Mouse (Mus musculus) CH12.LX (cell line): ENCODE data around the gene Ces2h. TPM values are rescaled to one million over a fixed set of nuclear protein-coding genes. Genes with fewer than 3 reads are reported as not detected.

Experiments used
- DNase-seq: peaks from one replicate; pipeline ENCODE4 v3.0.0-alpha.2; 2013; ENCODE audit errors: extremely low read depth
- H3K27ac ChIP-seq: 2 replicates; pipeline ENCODE4 v1.5.1; 2012; ENCODE audit warnings: low read depth, mild to moderate bottlenecking, control low read depth, moderate library complexity; ENCODE audit not compliant: insufficient read depth
- H3K27me3 ChIP-seq: replicated peaks from 2 replicates; pipeline ENCODE3; 2012; ENCODE audit warnings: inconsistent platforms
- H3K36me3 ChIP-seq, 2 experiments: replicated peaks in 1 of 2; 2 replicates each; pipeline versions ENCODE3 to v1.6.1; 2012; ENCODE audit warnings: inconsistent platforms in 1 of 2, low read length in 1 of 2, mild to moderate bottlenecking in 1 of 2, mixed read lengths in 1 of 2, moderate library complexity in 1 of 2; ENCODE audit not compliant: control insufficient read depth in 1 of 2, insufficient read depth in 1 of 2
- H3K4me1 ChIP-seq, 2 experiments: 2 replicates each; pipeline ENCODE4 v1.6.1; 2012; ENCODE audit warnings: inconsistent platforms in 1 of 2, moderate library complexity in 1 of 2; ENCODE audit not compliant: insufficient read depth in 2 of 2, control insufficient read depth in 1 of 2
- H3K4me2 ChIP-seq: 2 replicates; pipeline ENCODE4 v1.6.1; 2012; ENCODE audit warnings: low read depth, mild to moderate bottlenecking, control low read depth; ENCODE audit not compliant: poor library complexity, insufficient read depth, severe bottlenecking
- H3K4me3 ChIP-seq, 3 experiments: fragments of 150-350 bp in 1 of 3; sonication (generic) in 1 of 3; replicated peaks in 1 of 3; 2 replicates each; pipeline versions ENCODE3 to v1.5.1; 2011 to 2012; ENCODE audit warnings: low read depth in 2 of 3, low read length in 2 of 3, mild to moderate bottlenecking in 2 of 3, moderate library complexity in 2 of 3, control low read depth in 1 of 3, improper control_type of control experiment in 1 of 3, inconsistent platforms in 1 of 3, mixed read lengths in 1 of 3; ENCODE audit not compliant: poor library complexity in 1 of 3
- H3K79me2 ChIP-seq: replicated peaks from 2 replicates; pipeline ENCODE4 v1.6.1; 2012; ENCODE audit warnings: mild to moderate bottlenecking, moderate library complexity; ENCODE audit not compliant: control insufficient read depth, poor library complexity, insufficient read depth, severe bottlenecking; ENCODE audit errors: extremely low read depth
- H3K9ac ChIP-seq: 2 replicates; pipeline ENCODE4 v1.6.1; 2012; ENCODE audit warnings: low read depth, mild to moderate bottlenecking, control low read depth, moderate library complexity; ENCODE audit not compliant: insufficient read depth
- H3K9me3 ChIP-seq: replicated peaks from 2 replicates; pipeline ENCODE3; 2012; ENCODE audit warnings: low read length, inconsistent platforms, mixed read lengths
- BHLHE40 ChIP-seq: IDR thresholded peaks from 2 replicates; pipeline ENCODE4 v1.6.1; 2011; ENCODE audit warnings: mild to moderate bottlenecking, low read depth, low read length, improper control_type of control experiment
- CHD1 ChIP-seq: IDR thresholded peaks from 2 replicates; pipeline ENCODE4 v1.6.1; 2012; ENCODE audit warnings: low read depth, low read length, improper control_type of control experiment, inconsistent platforms
- CTCF ChIP-seq, 2 experiments: IDR thresholded peaks in 1 of 2; conservative IDR thresholded peaks in 1 of 2; 2 replicates each; pipeline ENCODE4 v1.5.1; 2011 to 2012; ENCODE audit warnings: low read depth in 2 of 2, low read length in 2 of 2, improper control_type of control experiment in 1 of 2, inconsistent platforms in 1 of 2, mild to moderate bottlenecking in 1 of 2, moderate library complexity in 1 of 2
- E2F4 ChIP-seq: IDR thresholded peaks from 2 replicates; pipeline ENCODE4 v1.6.1; 2011; ENCODE audit warnings: low read depth, low read length, improper control_type of control experiment; ENCODE audit not compliant: insufficient replicate concordance
- HCFC1 ChIP-seq: IDR thresholded peaks from 2 replicates; pipeline ENCODE4 v1.6.1; 2012; ENCODE audit warnings: low read depth, mild to moderate bottlenecking, inconsistent platforms, low read length, improper control_type of control experiment
- JUN ChIP-seq: IDR thresholded peaks from 2 replicates; pipeline ENCODE4 v1.6.1; 2011; ENCODE audit warnings: low read depth, mild to moderate bottlenecking, low read length, improper control_type of control experiment, moderate library complexity; ENCODE audit not compliant: insufficient read depth
- KAT2A ChIP-seq: IDR thresholded peaks from 2 replicates; pipeline ENCODE4 v1.6.1; 2012; ENCODE audit warnings: low read length, improper control_type of control experiment, inconsistent platforms; ENCODE audit not compliant: insufficient replicate concordance
- MAFK ChIP-seq: IDR thresholded peaks from 2 replicates; pipeline ENCODE4 v1.6.1; 2011; ENCODE audit warnings: low read length, improper control_type of control experiment; ENCODE audit not compliant: insufficient replicate concordance
- MAX ChIP-seq: IDR thresholded peaks from 2 replicates; pipeline ENCODE4 v1.6.1; 2011; ENCODE audit warnings: low read length, improper control_type of control experiment
- MEF2A ChIP-seq: IDR thresholded peaks from 2 replicates; pipeline ENCODE4 v1.6.1; 2014; ENCODE audit warnings: low read depth, mild to moderate bottlenecking, inconsistent platforms, low read length, improper control_type of control experiment, borderline replicate concordance
- NELFE ChIP-seq: IDR thresholded peaks from 2 replicates; pipeline ENCODE4 v1.6.1; 2011; ENCODE audit warnings: low read depth, low read length, improper control_type of control experiment
- NRF1 ChIP-seq: IDR thresholded peaks from 2 replicates; pipeline ENCODE4 v1.6.1; 2014; ENCODE audit warnings: low read depth, mild to moderate bottlenecking, inconsistent platforms, low read length, improper control_type of control experiment, moderate library complexity
- PAX5 ChIP-seq: IDR thresholded peaks from 2 replicates; pipeline ENCODE4 v1.6.1; 2012; ENCODE audit warnings: low read length, inconsistent platforms, mixed read lengths
- POLR2A ChIP-seq: IDR thresholded peaks from 2 replicates; pipeline ENCODE4 v1.6.1; 2011; ENCODE audit warnings: low read depth, mild to moderate bottlenecking, improper control_type of control experiment, low read length
- POLR2AphosphoS2 ChIP-seq: IDR thresholded peaks from 2 replicates; pipeline ENCODE4 v1.6.1; 2011; ENCODE audit warnings: low read depth, low read length, improper control_type of control experiment
- SMC3 ChIP-seq: IDR thresholded peaks from 2 replicates; pipeline ENCODE4 v1.6.1; 2011; ENCODE audit warnings: low read depth, low read length, improper control_type of control experiment
- TCF12 ChIP-seq: IDR thresholded peaks from 2 replicates; pipeline ENCODE4 v1.6.1; 2014; ENCODE audit warnings: low read depth, mild to moderate bottlenecking, inconsistent platforms, low read length, improper control_type of control experiment
- USF1 ChIP-seq: IDR thresholded peaks from 2 replicates; pipeline ENCODE4 v1.6.1; 2014; ENCODE audit warnings: low read depth, mild to moderate bottlenecking, inconsistent platforms, low read length, improper control_type of control experiment
- USF2 ChIP-seq: conservative IDR thresholded peaks from 2 replicates; pipeline ENCODE4 v1.6.1; 2011; ENCODE audit warnings: low read depth, low read length, improper control_type of control experiment
- ZKSCAN1 ChIP-seq: IDR thresholded peaks from 2 replicates; pipeline ENCODE4 v1.6.1; 2012; ENCODE audit warnings: low read depth, inconsistent platforms, low read length, improper control_type of control experiment, borderline replicate concordance
- ZMIZ1 ChIP-seq: IDR thresholded peaks from 2 replicates; pipeline ENCODE4 v1.6.1; 2012; ENCODE audit warnings: low read depth, mild to moderate bottlenecking, inconsistent platforms, low read length, improper control_type of control experiment
- dilution Hi-C: fragments of 300-500 bp; cut with MboI; formaldehyde crosslinking; loops from 2 replicates; pipeline ENCODE4 v1.14.3; 2020; ENCODE audit warnings: low sequenced_read_pairs; ENCODE audit not compliant: extremely low pct_unique_long_range_greater_than_20kb, extremely low pct_ligation_motif_present
- in situ Hi-C: fragments of 300-500 bp; cut with MboI; formaldehyde crosslinking; loops from 3 replicates; pipeline ENCODE4 v1.14.3; 2019; ENCODE audit warnings: low sequenced_read_pairs, low pct_ligation_motif_present, low pct_unique_long_range_greater_than_20kb, mixed read lengths
- polyA plus RNA-seq: library from polyadenylated mRNA; unstranded; fragments of >175 nt; gene quantifications from 2 replicates; pipeline ENCODE4 v1.2.1, GENCODE M21; 2012; ENCODE audit warnings: low read depth; ENCODE audit not compliant: insufficient read length
- total RNA-seq, 2 experiments: library from RNA; depleted of rRNA; stranded (reverse); fragments of 300-350 nt in 1 of 2; fragments of >200 nt in 1 of 2; gene quantifications; 2 replicates each; pipeline ENCODE4 v1.2.3; 2012 to 2014

The Ces2h gene
- total and polyA plus RNA-seq, 3 experiments = not detected

- Histone ChIP-seq H3K27me3 (no peaks in the 10 kb centered on the region), H3K36me3 (no peaks in the 10 kb centered on the region), H3K79me2 (no peaks in the 10 kb centered on the region), H3K4me3 (no peak overlapping the region)
- in situ Hi-C loops = no loop called here
- TF ChIP-seq TCF12 = no peak
- no peak for TF ChIP-seq NELFE
- no peak for TF ChIP-seq HCFC1
- no peak for TF ChIP-seq NRF1
- no peak for TF ChIP-seq MAX
- no peak for TF ChIP-seq JUN
- no peak for TF ChIP-seq USF2
- no peak for TF ChIP-seq PAX5
- no peak for TF ChIP-seq USF1
- TF ChIP-seq POLR2AphosphoS2 = no peak
- TF ChIP-seq BHLHE40 = no peak
- TF ChIP-seq CHD1 = no peak
- no peak for TF ChIP-seq POLR2A
- TF ChIP-seq, all 38 proteins: peak for 0
- H3K4me1 ChIP-seq = no peaks in the 10 kb centered on the region
- DNase-seq = no peak
- dilution Hi-C loops = no loop called here
- no peak overlapping the region for H3K4me2 ChIP-seq
- no peaks in the 10 kb centered on the region for H3K9me3 ChIP-seq
- H3K9ac ChIP-seq = no peak overlapping the region
- H3K27ac ChIP-seq = no peak overlapping the region
Observed at GRCm38 (mm10) chr8:105014391-105014790, 13.7 kb downstream of the Ces2h start.

DNA sequence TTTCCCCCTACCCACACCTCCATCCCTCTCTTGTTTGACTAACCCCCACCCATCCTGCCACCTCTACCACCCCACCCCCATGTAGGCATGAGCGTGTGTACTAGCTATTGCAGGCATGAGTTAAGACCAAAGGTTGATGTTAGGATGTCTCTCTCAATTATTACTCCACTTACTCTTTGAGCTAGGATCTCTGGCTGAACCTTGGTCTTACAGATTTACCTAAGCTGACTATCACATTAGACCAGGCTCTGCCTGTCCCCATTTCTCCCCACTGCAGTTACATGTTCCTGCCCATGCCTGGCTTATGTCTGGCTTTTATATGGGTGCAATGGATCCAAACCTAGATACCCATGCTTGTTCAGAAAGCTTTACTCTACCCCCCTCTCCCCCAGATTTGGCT is 21.3 kb downstream of the Ces2h start:
- H3K4me3 ChIP-seq = no peak overlapping the region
- no peaks in the 10 kb centered on the region for H3K27me3 ChIP-seq
- dilution Hi-C loops = no loop called here
- H3K9me3 ChIP-seq = no peaks in the 10 kb centered on the region
- in situ Hi-C loops = no loop called here
- no peak overlapping the region for H3K27ac ChIP-seq
- no peak for TF ChIP-seq SMC3
- no peak for TF ChIP-seq ZMIZ1
- no peak for TF ChIP-seq JUN
- TF ChIP-seq NELFE = no peak
- no peak for TF ChIP-seq PAX5
- no peak for TF ChIP-seq CTCF (conservative IDR thresholded peaks at IDR 0.05 in 1 of 2, IDR thresholded peaks at IDR 0.05 in 1 of 2; ENCODE audit: low read depth in 2 of 2, low read length in 2 of 2)
- no peak for TF ChIP-seq KAT2A
- TF ChIP-seq MEF2A = no peak
- no peak for TF ChIP-seq MAFK
- no peak for TF ChIP-seq E2F4
- no peak for TF ChIP-seq ZKSCAN1
- no peaks in the 10 kb centered on the region for H3K36me3 ChIP-seq
- H3K79me2 ChIP-seq = no peaks in the 10 kb centered on the region
- no peaks in the 10 kb centered on the region for H3K4me1 ChIP-seq
- H3K4me2 ChIP-seq = no peak overlapping the region
- H3K9ac ChIP-seq = no peak overlapping the region
- DNase-seq = no peak
